Mouse (Mus musculus) MEL (cell line): ENCODE data around the gene Ankrd28.

ENCODE experiments used
- BHLHE40 ChIP-seq: IDR thresholded peaks from 2 replicates; pipeline ENCODE4 v1.6.1; 2012; ENCODE audit warnings: low read depth, mild to moderate bottlenecking, inconsistent platforms, low read length, improper control_type of control experiment, borderline replicate concordance
- CTCF ChIP-seq, 3 experiments: IDR thresholded peaks in 2 of 3; conservative IDR thresholded peaks in 1 of 3; 2 replicates each; pipeline ENCODE4 v1.5.1; 2011 to 2012; ENCODE audit warnings: low read length in 3 of 3, low read depth in 2 of 3, mild to moderate bottlenecking in 2 of 3, improper control_type of control experiment in 1 of 3, inconsistent platforms in 1 of 3, mixed read lengths in 1 of 3, moderate library complexity in 1 of 3; ENCODE audit not compliant: control insufficient read depth in 1 of 3, insufficient read depth in 1 of 3, poor library complexity in 1 of 3, severe bottlenecking in 1 of 3
- E2F4 ChIP-seq: IDR thresholded peaks from 2 replicates; pipeline ENCODE4 v1.6.1; 2011; ENCODE audit warnings: low read depth, low read length, improper control_type of control experiment, borderline replicate concordance
- EP300 ChIP-seq, 2 experiments: IDR thresholded peaks; 2 replicates each; pipeline ENCODE4 v1.6.1; 2011; ENCODE audit warnings: improper control_type of control experiment in 2 of 2, low read length in 2 of 2, low read depth in 1 of 2, mild to moderate bottlenecking in 1 of 2
- GATA1 ChIP-seq: IDR thresholded peaks from 2 replicates; pipeline ENCODE4 v1.6.1; 2011; ENCODE audit warnings: low read depth, low read length, improper control_type of control experiment
- HCFC1 ChIP-seq: IDR thresholded peaks from 2 replicates; pipeline ENCODE4 v1.6.1; 2012; ENCODE audit warnings: low read depth, mild to moderate bottlenecking, inconsistent platforms, low read length, improper control_type of control experiment, moderate library complexity
- MEF2A ChIP-seq: IDR thresholded peaks from 2 replicates; pipeline ENCODE4 v1.6.1; 2014; ENCODE audit warnings: low read depth, mild to moderate bottlenecking, inconsistent platforms, low read length, improper control_type of control experiment; ENCODE audit not compliant: poor library complexity, insufficient replicate concordance, severe bottlenecking; ENCODE audit errors: extremely low read depth
- POLR2A ChIP-seq, 2 experiments: IDR thresholded peaks; 2 replicates each; pipeline ENCODE4 v1.6.1; 2011 to 2012; ENCODE audit warnings: low read length in 2 of 2, mild to moderate bottlenecking in 2 of 2, control low read depth in 1 of 2, improper control_type of control experiment in 1 of 2, low read depth in 1 of 2, moderate library complexity in 1 of 2; ENCODE audit not compliant: control insufficient read depth in 1 of 2, insufficient read depth in 1 of 2, poor library complexity in 1 of 2
- POLR2AphosphoS2 ChIP-seq: IDR thresholded peaks from 2 replicates; pipeline ENCODE4 v1.6.1; 2011; ENCODE audit warnings: low read length, improper control_type of control experiment
- RAD21 ChIP-seq: IDR thresholded peaks from 2 replicates; pipeline ENCODE4 v1.6.1; 2011; ENCODE audit warnings: mild to moderate bottlenecking, low read depth, low read length, improper control_type of control experiment
- SIN3A ChIP-seq: IDR thresholded peaks from 2 replicates; pipeline ENCODE4 v1.6.1; 2012; ENCODE audit warnings: low read length, improper control_type of control experiment, inconsistent platforms
- USF1 ChIP-seq: IDR thresholded peaks from 2 replicates; pipeline ENCODE4 v1.6.1; 2014; ENCODE audit warnings: low read depth, mild to moderate bottlenecking, inconsistent platforms, low read length, improper control_type of control experiment, moderate library complexity
- USF2 ChIP-seq, 2 experiments: IDR thresholded peaks; 2 replicates each; pipeline ENCODE4 v1.6.1; 2011 to 2012; ENCODE audit warnings: improper control_type of control experiment in 2 of 2, low read length in 2 of 2, borderline replicate concordance in 1 of 2, inconsistent platforms in 1 of 2, low read depth in 1 of 2, mild to moderate bottlenecking in 1 of 2; ENCODE audit not compliant: insufficient read depth in 1 of 2
- ZMIZ1 ChIP-seq: IDR thresholded peaks from 2 replicates; pipeline ENCODE4 v1.6.1; 2012; ENCODE audit warnings: low read depth, mild to moderate bottlenecking, inconsistent platforms, low read length, improper control_type of control experiment, moderate library complexity

DNA sequence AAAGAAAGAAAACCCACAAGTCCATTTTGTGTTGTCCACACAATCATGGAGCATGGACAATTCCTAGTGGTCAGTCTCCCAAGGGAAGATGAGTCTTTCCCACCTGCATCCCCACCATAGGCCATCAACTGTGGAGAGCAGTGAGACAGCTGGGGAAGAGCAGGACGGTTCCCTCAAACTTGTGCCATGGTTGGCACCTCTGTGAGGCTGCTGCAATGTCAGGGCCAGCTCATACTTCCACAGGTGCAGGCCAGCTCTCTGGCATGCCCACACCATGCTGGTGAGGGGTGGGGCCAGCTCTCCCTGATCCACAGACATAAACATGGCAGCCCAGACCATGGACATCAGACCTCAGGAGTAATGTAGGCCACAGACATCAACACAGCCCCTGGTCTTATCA is 144.2 kb downstream of the Ankrd28 start:
- no peak for TF ChIP-seq EP300 (IDR thresholded peaks at IDR 0.05; ENCODE audit: low read depth in 1 of 2, low read length in 2 of 2)
- no peak for TF ChIP-seq USF1
- TF ChIP-seq CTCF (IDR thresholded peaks at IDR 0.05 in 2 of 3, conservative IDR thresholded peaks at IDR 0.05 in 1 of 3; ENCODE audit: control insufficient read depth in 1 of 3, insufficient read depth in 1 of 3, low read depth in 2 of 3, low read length in 3 of 3, poor library complexity in 1 of 3, severe bottlenecking in 1 of 3): no peak
- TF ChIP-seq SIN3A: no peak
- no peak for TF ChIP-seq POLR2A (IDR thresholded peaks at IDR 0.05; ENCODE audit: control insufficient read depth in 1 of 2, insufficient read depth in 1 of 2, low read depth in 1 of 2, low read length in 2 of 2, poor library complexity in 1 of 2)
- no peak for TF ChIP-seq POLR2AphosphoS2
- no peak for TF ChIP-seq BHLHE40
- no peak for TF ChIP-seq ZMIZ1
- TF ChIP-seq GATA1: no peak
- no peak for TF ChIP-seq RAD21
- TF ChIP-seq HCFC1: no peak
- no peak for TF ChIP-seq MEF2A
- no peak for TF ChIP-seq E2F4
- no peak for TF ChIP-seq USF2 (IDR thresholded peaks at IDR 0.05; ENCODE audit: borderline replicate concordance in 1 of 2, insufficient read depth in 1 of 2, low read depth in 1 of 2, low read length in 2 of 2)
